Mouse (Mus musculus) small intestine, adult 10 weeks (tissue): ENCODE results near the gene Vmn1r94. TPM values are rescaled to one million over a fixed set of nuclear protein-coding genes. Genes with fewer than 3 reads are reported as not detected.

ENCODE experiments used
- polyA plus RNA-seq: library from polyadenylated mRNA; stranded (reverse); fragments of 350-450 nt; fragmentation: Illumina TruSeq; extraction: RNeasy Lipid Tissue Mini Kit (QIAGEN cat#74804); gene quantifications from one replicate; pipeline ENCODE4 v1.2.3, GENCODE M21; 2014; ENCODE audit warnings: low replicate concordance

The Vmn1r94 gene
- not detected for polyA plus RNA-seq

GRCm38 (mm10) chr7:20168277-20168676, at the start of gene Vmn1r94:
TSS of gene Vmn1r94 (minus strand) at chr7:20168377.

GRCm38 (mm10) chr7:20205507-20205906, 37.3 kb upstream of the Vmn1r94 start, which contains the start of gene Gm6164:
TSS of gene Gm6164 (minus strand) at chr7:20205607.

GRCm38 (mm10) chr7:20193410-20193809, 25.2 kb upstream of the Vmn1r94 start, which contains the start of gene Vmn1r95:
TSS of gene Vmn1r95 (plus strand) at chr7:20193710.

GRCm38 (mm10) chr7:20138988-20139387, 29.2 kb downstream of the Vmn1r94 start, which contains the start of gene Vmn1r93:
TSS of gene Vmn1r93 (minus strand) at chr7:20139088.

GRCm38 (mm10) chr7:20122479-20122878, 45.7 kb downstream of the Vmn1r94 start, which contains the start of gene Gm16442:
TSS of gene Gm16442 (minus strand) at chr7:20122579.

Other genes with a start within 250 kb of the Vmn1r94 start
- 22.6 TPM for gene Pvr, start 247.2 kb downstream of the Vmn1r94 start, polyA plus RNA-seq
- gene Igsf23, start 217.6 kb downstream of the Vmn1r94 start, polyA plus RNA-seq = 25.9 TPM
- 63.7 TPM for gene Ceacam20, start 203.0 kb downstream of the Vmn1r94 start, polyA plus RNA-seq
- 150 TPM for gene Nlrp9b, start 176.9 kb downstream of the Vmn1r94 start, polyA plus RNA-seq
- gene Vmn1r91, start 68.7 kb downstream of the Vmn1r94 start, polyA plus RNA-seq = 0.67 TPM
- not detected for gene Gm16442, start 45.8 kb downstream of the Vmn1r94 start, polyA plus RNA-seq
- not detected for gene Vmn1r93, start 29.3 kb downstream of the Vmn1r94 start, polyA plus RNA-seq
- not detected for gene Vmn1r95, start 25.3 kb upstream of the Vmn1r94 start, polyA plus RNA-seq
- gene Gm6164, start 37.2 kb upstream of the Vmn1r94 start, polyA plus RNA-seq = not detected
- not detected for gene Gm4498, start 65.5 kb upstream of the Vmn1r94 start, polyA plus RNA-seq
- not detected for gene Gm5890, start 94.5 kb upstream of the Vmn1r94 start, polyA plus RNA-seq
- not detected for gene Gm4133, start 165.7 kb upstream of the Vmn1r94 start, polyA plus RNA-seq
- gene Gm5728, start 207.0 kb upstream of the Vmn1r94 start, polyA plus RNA-seq = not detected
- gene Vmn1r100, start 249.6 kb upstream of the Vmn1r94 start, polyA plus RNA-seq = not detected